In genomic region chr10:74929578-74929977, GRCm38 (mm10) we compare ENCODE assay signal across 10 mouse cellular contexts. TPM values are rescaled to one million over a fixed set of nuclear protein-coding genes. Genes with fewer than 3 reads are reported as not detected.
DNase-seq lines count a peak whose midpoint lies in the region; ATAC-seq and TF ChIP-seq lines count a peak whose summit lies in the region.
"Had no signal": no experiment of that assay in that cellular context is flagged by ENCODE, and none has a peak within 500 bp of the region (broad histone marks: within the 10 kb centered on the region; RNA-seq: fewer than 3 reads in every experiment).

No protein-coding gene starts in this region.

- H3K36me3 ChIP-seq in hindbrain, postnatal 0 days (ENCODE audit: insufficient read depth, low read length), result no peaks in the 10 kb centered on the region
- no peaks in the 10 kb centered on the region for H3K36me3 ChIP-seq in hindbrain, embryonic 11.5 days (ENCODE audit: control insufficient read depth, insufficient read depth, low read length)
- no peaks in the 10 kb centered on the region for H3K36me3 ChIP-seq in intestine, embryonic 15.5 days
- H3K36me3 ChIP-seq: midbrain, embryonic 15.5 days had no signal

- H3K27me3 ChIP-seq in hindbrain, postnatal 0 days (ENCODE audit: insufficient read depth, low read length), result no peaks in the 10 kb centered on the region
- no peaks in the 10 kb centered on the region for H3K27me3 ChIP-seq in hindbrain, embryonic 11.5 days (ENCODE audit: control insufficient read depth, insufficient read depth, low read length)
- no peaks in the 10 kb centered on the region for H3K27me3 ChIP-seq in intestine, embryonic 15.5 days (replicated peaks)
- H3K27me3 ChIP-seq: midbrain, embryonic 15.5 days had no signal

- WGBS in hindbrain, postnatal 0 days, result 75% methylated on average over 6 of the region's 6 CpGs
- WGBS in hindbrain, embryonic 11.5 days, result 79% methylated on average over 6 of the region's 6 CpGs
- 70% methylated on average over 6 of the region's 6 CpGs for WGBS in intestine, embryonic 15.5 days

- H3K4me2 ChIP-seq in hindbrain, postnatal 0 days (ENCODE audit: low read depth, low read length), result no peak overlapping the region
- H3K4me2 ChIP-seq in hindbrain, embryonic 11.5 days (replicated peaks; ENCODE audit: low read depth, low read length), result no peak overlapping the region
- H3K4me2 ChIP-seq in intestine, embryonic 15.5 days (replicated peaks), result no peak overlapping the region
- H3K4me2 ChIP-seq: midbrain, embryonic 15.5 days had no signal

- no peak overlapping the region for H3K9ac ChIP-seq in hindbrain, postnatal 0 days (replicated peaks; ENCODE audit: low read length)
- H3K9ac ChIP-seq in hindbrain, embryonic 11.5 days (ENCODE audit: low read depth, low read length), result no peak overlapping the region
- H3K9ac ChIP-seq in intestine, embryonic 15.5 days, result no peak overlapping the region
- H3K9ac ChIP-seq: midbrain, embryonic 15.5 days had no signal

- H3K4me3 ChIP-seq in hindbrain, postnatal 0 days (ENCODE audit: low read length), result no peak overlapping the region
- no peak overlapping the region for H3K4me3 ChIP-seq in hindbrain, embryonic 11.5 days (ENCODE audit: low read depth, low read length)
- H3K4me3 ChIP-seq in intestine, embryonic 15.5 days (replicated peaks), result no peak overlapping the region
- H3K4me3 ChIP-seq: midbrain, embryonic 15.5 days had no signal

- H3K9me3 ChIP-seq in hindbrain, postnatal 0 days (ENCODE audit: low read length), result no peaks in the 10 kb centered on the region
- H3K9me3 ChIP-seq in hindbrain, embryonic 11.5 days (ENCODE audit: control insufficient read depth, low read length), result no peaks in the 10 kb centered on the region
- H3K9me3 ChIP-seq in intestine, embryonic 15.5 days, result no peaks in the 10 kb centered on the region
- H3K9me3 ChIP-seq: midbrain, embryonic 15.5 days had no signal

- TF ChIP-seq CTCF in hindbrain, postnatal 0 days (IDR thresholded peaks at IDR 0.05; ENCODE audit: low read depth), result peak; percentile 69

- no peak overlapping the region for H3K27ac ChIP-seq in hindbrain, postnatal 0 days
- no peak overlapping the region for H3K27ac ChIP-seq in hindbrain, embryonic 11.5 days (ENCODE audit: low read depth, low read length)
- no peak overlapping the region for H3K27ac ChIP-seq in intestine, embryonic 15.5 days
- H3K27ac ChIP-seq: midbrain, embryonic 15.5 days had no signal

- no peaks in the 10 kb centered on the region for H3K4me1 ChIP-seq in hindbrain, postnatal 0 days (ENCODE audit: insufficient read depth, low read length)
- H3K4me1 ChIP-seq in hindbrain, embryonic 11.5 days (replicated peaks; ENCODE audit: control insufficient read depth, insufficient read depth, low read length), result no peaks in the 10 kb centered on the region
- H3K4me1 ChIP-seq in intestine, embryonic 15.5 days (replicated peaks), result peaks cover 4% of the 10 kb centered on the region; the same call in 1 of the 2 replicates

- no peak for ATAC-seq in hindbrain, postnatal 0 days
- no peak for ATAC-seq in hindbrain, embryonic 11.5 days (ENCODE audit: low FRiP score)
- peak; percentile 11; the same call in 1 of the 2 replicates for ATAC-seq in intestine, embryonic 15.5 days
- ATAC-seq: midbrain, embryonic 15.5 days had no signal

- peak; percentile 37 for DNase-seq in hindbrain, postnatal 0 days (ENCODE audit: low spot score)
- no peak for DNase-seq in hindbrain, embryonic 11.5 days (ENCODE audit: low spot score)
- peak; percentile 12 to 66 for DNase-seq in spleen, postnatal 4 days (ENCODE audit: low spot score in 2 of 2)
- DNase-seq in spleen, postnatal 14 days (ENCODE audit: low spot score in 2 of 2), result no peak
- peak; percentile 21 for DNase-seq in thymus, postnatal 25 days
- no peak for DNase-seq in spleen, adult 12 weeks (ENCODE audit: low spot score)
- DNase-seq in Muller cell, postnatal 12 days (ENCODE audit: inconsistent ontology term), result no peak
- DNase-seq: right cerebral cortex, adult 18-20 months had no signal

RNA-seq across cellular contexts. Expression of gene Gnaz, which starts 37.4 kb away (rescaled TPM):
- total RNA-seq in hindbrain, postnatal 0 days (2014; rRNA removed), result 166 and 178 TPM in 2 replicates
- polyA plus RNA-seq in hindbrain, postnatal 0 days (2015; fragmentation: Nextera tagmentation; extraction: Ambion mirVana), result 88.3 and 99.9 TPM in 2 replicates
- polyA plus RNA-seq in hindbrain, embryonic 11.5 days (2014; fragmentation: Nextera tagmentation; extraction: Ambion mirVana), result 14.0 and 14.7 TPM in 2 replicates
- polyA plus RNA-seq in intestine, embryonic 15.5 days (2015; fragmentation: Nextera tagmentation; extraction: Ambion mirVana), result 3.5 and 3.6 TPM in 2 replicates

Comparison
In these comparisons a context has a peak if more than half of its experiments do, and no peak if none do; other contexts are left out.
1. DNase-seq: peak in hindbrain, postnatal 0 days (single experiment), spleen, postnatal 4 days (2 of 2) and thymus, postnatal 25 days (single experiment); none in hindbrain, embryonic 11.5 days (single experiment), spleen, postnatal 14 days (0 of 2), spleen, adult 12 weeks (single experiment) and Muller cell, postnatal 12 days (single experiment).